Mouse (Mus musculus) CD4-positive helper T cell, adult 2 months (primary cell): ENCODE data around the gene Hadh.
A peak's percentile ranks its signal among the peaks of the same experiment; 100 is the strongest.

ENCODE experiments used
- DNase-seq: peaks from one replicate; pipeline ENCODE4 v3.0.0-alpha.2; 2012; ENCODE audit warnings: low read depth, missing footprints, low spot score

Hadh gene

DNA sequence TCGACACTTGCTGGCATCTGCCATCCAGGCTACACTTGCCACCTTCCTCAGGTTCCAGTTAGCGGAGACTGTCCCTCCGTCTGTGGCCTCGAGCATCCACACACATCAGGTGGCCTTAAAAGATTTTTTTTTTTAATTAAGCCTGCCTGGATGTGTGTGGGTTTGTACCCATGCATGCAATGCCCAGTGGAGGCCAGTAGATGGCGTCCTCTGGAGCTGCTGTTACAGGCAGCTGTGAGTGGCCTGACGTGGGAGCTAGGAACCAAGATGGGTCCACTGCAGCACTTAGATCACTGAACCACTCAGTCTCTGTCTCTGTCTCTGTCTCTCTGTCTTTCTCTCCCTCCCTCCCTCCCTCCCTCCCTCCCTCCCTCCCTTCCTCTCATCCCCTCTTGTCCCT lies 43.8 kb downstream of the Hadh start:
- DNase-seq: peak; percentile 52

GRCm38 (mm10) chr3:131218636-131219390 lies 53.1 kb downstream of the Hadh start:
- DNase-seq: no peak

DNA sequence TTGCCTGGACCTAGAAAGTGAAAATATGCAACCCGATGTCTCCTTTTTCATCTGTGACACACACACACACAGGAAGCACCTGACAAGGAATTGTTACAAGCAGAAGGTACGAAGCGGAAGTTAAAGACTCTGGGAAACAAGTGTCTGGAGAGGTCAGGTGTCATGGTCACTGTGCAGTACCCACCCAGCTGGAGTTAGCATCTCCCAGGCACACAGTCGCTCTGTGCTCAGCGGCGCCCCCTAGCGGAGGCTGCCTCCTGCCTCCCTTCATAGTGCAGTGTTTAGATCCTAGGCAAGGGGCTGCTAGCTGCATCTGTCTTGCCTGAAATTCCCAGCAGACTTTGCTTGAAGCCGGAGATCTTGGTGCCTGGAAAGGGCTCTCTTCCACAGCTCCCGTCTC lies 57.1 kb downstream of the Hadh start:
- DNase-seq: peak; percentile 64

DNA sequence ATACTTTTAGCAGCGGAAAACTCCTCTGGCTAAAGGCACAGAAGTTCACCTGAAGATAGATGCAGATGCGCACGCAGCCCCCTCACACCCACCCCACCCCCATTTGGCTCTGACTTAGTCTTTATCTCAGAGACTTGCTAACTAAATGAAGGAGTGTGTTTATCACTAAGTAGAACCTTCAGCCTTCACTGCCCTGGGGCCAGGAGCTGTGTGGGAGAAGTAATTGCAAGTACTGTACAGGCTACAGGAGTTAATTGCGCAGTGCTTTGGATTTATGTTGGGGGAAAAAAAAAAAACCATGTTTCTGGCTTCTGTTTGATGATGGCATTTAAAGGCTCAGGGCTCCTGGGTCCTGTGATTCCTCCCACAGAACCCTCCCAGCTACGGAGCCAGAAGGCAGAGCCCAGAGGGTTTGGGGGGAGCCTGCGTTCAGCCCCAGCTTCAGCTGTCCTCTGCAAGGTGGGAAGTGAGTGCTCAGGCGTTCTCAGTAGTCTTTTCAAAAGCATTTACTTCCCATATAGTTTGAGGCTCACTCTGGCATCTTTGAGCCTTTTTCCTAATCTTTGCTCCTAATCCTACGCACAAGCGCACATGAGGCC lies 57.7 kb downstream of the Hadh start:
- DNase-seq: no peak

DNA sequence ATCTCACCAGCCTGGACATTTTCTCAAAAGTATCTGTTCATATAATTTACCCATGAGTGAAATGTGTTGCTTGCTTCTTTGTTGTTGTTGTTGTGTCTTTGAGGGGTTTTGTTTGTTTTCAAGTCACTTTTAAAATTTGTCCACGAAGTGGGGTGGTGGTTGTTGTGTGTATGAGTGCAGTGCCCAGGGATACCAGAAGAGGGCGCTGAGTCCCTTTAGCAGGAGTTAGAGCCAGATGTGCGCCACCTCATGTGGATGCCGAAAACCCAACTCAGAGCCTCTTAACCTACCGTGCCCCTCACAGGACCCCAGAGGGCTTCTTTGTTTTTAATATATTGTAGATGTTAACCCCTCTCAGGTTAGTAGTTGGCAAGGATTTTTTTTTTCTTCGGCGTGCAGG lies 59.7 kb downstream of the Hadh start:
- no peak for DNase-seq

DNA sequence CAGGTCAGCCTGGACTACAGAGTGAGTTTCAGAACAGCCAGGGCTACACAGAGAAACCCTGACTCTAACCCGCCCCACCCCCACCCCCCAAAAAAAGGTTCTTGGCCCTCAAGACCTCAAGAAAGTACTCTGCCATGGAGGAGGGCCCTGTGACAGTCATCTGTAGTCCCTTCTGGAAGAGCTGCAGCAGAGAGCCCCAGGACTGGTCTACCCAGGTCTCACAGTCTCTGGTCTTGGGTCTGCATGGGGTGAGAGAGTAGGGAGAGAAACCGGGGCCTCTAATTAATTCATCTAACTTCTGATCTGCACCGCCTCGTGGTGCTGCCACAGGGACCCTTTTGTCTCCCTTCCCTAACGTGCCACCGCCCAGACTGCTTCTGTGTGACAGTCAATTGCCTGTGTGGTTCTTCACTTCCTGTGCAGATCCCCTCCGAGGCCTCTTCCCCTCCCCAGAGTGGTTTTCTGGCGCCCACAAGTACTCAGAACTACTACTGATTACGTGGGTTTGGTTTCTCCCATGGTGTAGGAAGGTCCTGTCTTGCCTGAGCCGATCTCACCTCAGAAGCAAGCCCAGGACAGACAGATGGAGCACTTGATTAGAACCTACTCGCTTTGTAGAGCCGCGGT lies 63.5 kb downstream of the Hadh start:
- DNase-seq: peak; percentile 93

GRCm38 (mm10) chr3:131207846-131208245 lies 64.1 kb downstream of the Hadh start:
- peak; percentile 62 for DNase-seq

- DNase-seq: no peak
Observed at GRCm38 (mm10) chr3:131202311-131202710, 69.6 kb downstream of the Hadh start.

DNA sequence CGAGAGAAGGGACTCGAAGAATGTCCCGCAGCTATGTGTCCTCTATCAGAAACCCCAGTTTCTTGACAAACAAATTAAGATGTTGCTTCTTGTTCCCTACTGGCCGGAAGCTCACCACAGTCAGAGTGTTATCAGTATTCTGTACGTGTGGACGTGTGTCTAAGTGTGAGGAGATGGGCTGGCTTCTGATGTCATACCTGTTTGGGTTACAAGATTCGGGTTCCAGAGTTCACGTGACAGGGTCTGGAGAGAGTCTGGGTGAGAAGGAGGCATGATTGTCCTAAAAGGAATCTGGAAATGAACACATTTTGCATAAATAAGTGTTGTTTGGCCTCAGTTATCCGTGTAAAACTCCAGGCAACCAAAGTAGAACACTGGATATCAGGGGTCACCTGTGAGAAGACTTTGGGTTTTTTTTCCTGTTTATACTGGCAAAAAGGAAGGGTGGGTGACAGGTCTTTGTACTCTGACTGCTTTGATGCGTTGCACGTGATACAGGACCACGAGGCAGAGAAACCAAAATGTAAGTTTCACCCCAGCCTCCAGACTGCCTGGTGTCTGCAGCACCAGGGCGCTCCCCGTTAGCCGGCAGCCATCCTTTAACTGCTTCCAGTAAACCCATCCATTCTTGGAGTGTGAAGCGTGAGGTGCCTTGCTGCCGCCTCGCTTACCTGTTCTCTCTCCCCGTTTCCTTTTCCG lies 72.2 kb downstream of the Hadh start:
- peak; percentile 68 for DNase-seq

GRCm38 (mm10) chr3:131198991-131199390 lies 72.9 kb downstream of the Hadh start:
- DNase-seq: no peak

GRCm38 (mm10) chr3:131196507-131197019 lies 75.3 kb downstream of the Hadh start:
- DNase-seq: no peak

DNA sequence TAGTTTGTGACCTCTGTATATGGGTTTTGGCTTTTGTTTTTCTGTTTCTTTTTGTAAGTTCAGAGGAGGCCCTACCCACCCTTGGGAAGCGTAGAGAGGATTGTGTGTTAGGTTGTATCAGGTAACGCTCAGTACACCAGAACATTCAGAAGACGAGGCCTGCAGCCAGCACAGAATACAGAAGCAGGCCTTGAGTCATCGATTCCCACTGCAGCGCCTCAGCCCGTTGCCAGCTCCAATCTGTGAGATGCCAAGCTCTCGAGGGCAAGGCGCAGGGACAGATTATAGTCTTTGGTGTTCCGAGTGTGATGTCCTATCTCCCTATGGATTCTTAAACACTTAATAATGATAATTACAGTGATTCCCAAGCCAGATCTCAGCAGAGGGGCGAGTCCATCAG lies 75.9 kb downstream of the Hadh start:
- no peak for DNase-seq

- no peak for DNase-seq
Observed at GRCm38 (mm10) chr3:131191454-131191853, 80.4 kb downstream of the Hadh start.

DNA sequence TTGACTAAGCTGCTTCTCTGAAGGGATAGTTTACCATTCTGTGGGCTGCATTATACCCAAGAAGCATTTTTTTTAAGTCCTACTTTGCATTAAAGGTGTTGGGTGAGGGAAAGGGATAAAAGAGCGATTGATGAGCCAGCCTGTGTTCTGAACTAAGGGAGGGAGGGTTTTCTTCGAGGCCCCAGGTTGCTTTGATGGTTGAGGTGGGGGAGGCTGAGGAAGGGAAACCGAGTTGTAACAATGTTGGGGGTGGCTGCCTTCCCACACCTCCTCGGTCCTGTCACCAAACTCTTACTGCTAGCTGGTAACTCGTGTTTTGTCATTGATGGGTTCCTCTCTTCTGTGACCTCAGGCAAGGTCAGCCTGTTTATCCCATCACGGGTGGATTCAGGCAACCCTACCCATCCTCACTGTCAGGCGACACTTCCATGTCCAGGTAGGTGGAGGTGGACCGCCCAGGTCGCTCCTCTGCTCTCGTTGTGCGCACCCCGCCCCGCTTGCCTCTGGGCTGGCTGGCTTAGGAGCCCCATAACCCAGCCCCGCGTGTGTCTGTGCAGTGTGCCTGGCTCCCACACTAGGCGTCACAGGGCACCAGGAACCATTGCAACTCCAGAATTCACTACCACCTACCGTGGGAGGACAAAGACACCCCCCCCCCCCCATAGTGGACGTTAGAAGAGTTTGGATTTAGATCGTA lies 81.1 kb downstream of the Hadh start:
- peak; percentile 74 for DNase-seq

GRCm38 (mm10) chr3:131190239-131190638 lies 81.7 kb downstream of the Hadh start:
- DNase-seq: no peak

DNA sequence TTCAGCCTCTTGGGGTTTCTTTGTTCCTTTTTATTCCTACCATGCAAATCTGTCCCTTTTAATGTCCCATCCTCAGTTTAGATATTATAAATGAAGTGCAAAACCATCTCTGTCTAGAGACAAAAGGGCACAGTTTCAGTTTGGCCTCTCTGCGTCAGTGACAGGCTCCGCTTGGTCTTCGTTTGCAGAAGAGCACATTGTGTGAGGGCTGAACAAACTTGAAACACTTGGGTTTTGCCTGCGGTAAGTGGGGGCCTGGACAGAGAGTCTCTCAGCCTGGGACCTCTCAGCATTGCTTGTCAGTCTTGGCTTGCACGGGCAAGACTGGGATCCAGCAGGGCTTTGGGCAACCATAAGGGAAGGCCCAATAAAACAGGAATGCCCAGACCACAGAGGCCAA lies 85.7 kb downstream of the Hadh start:
- DNase-seq: no peak
